Mouse (Mus musculus) left cerebral cortex, postnatal 36 days (tissue): ENCODE measurements around the gene Pla2g15. TPM values are rescaled to one million over a fixed set of nuclear protein-coding genes. Genes with fewer than 3 reads are reported as not detected.
A peak's percentile ranks its signal among the peaks of the same experiment; 100 is the strongest.
"Not testable (repeated sequence)": the region's sequence is repeated elsewhere in the genome, so short reads cannot be mapped to it uniquely, and the experiment has no call there.

Source experiments
- DNase-seq, 2 experiments: peaks; one replicate each; pipeline ENCODE4 v3.0.0; 2021 to 2022; ENCODE audit warnings: low spot score in 2 of 2, mixed read lengths in 1 of 2
- intact Hi-C: fragments of 180-260 bp; cut with DNase I; formaldehyde crosslinking; loops from one replicate; pipeline ENCODE4 v1.15.1; 2025
- total RNA-seq, 2 experiments: library from RNA; stranded (reverse); gene quantifications; 2 replicates each; pipeline ENCODE4 v1.2.3; 2021

Pla2g15 gene
- total RNA-seq, 2 experiments from 2014 or later: 25.9 to 26.3 TPM

- intact Hi-C loops: no loop called here
- DNase-seq: no peak
Measured at GRCm38 (mm10) chr8:106163251-106163650, 13.1 kb downstream of the Pla2g15 start.

GRCm38 (mm10) chr8:106165460-106165859, 15.3 kb downstream of the Pla2g15 start:
- intact Hi-C loops: loop anchor here (5.0 kb wide), 1 partner anchor 47 kb away; the partner anchor contains the start of genes Prmt7 and Slc7a6os
- peak; percentile 64 to 74 for DNase-seq

GRCm38 (mm10) chr8:106168356-106169016, 18.3 kb downstream of the Pla2g15 start, which contains the start of gene Slc7a6:
Gene Slc7a6, plus strand, starts transcription at chr8:106168857.
- DNase-seq: peak; percentile 89 to 92
- intact Hi-C loops: loop anchor here (2.0 to 5.0 kb wide), 2 partner anchors 26 to 44 kb away; partner anchors contain the start of genes Prmt7 and Slc7a6os

- peak; percentile 40 to 86 for DNase-seq
- intact Hi-C loops: loop anchor here (2.0 to 5.0 kb wide), 2 partner anchors 26 to 43 kb away; partner anchors contain the start of genes Prmt7 and Slc7a6os
Measured at GRCm38 (mm10) chr8:106169017-106169933, 19.1 kb downstream of the Pla2g15 start.

- intact Hi-C loops: loop anchor here (2.0 to 5.0 kb wide), 2 partner anchors 25 to 42 kb away; partner anchors contain the start of genes Prmt7 and Slc7a6os
- DNase-seq: no peak
Measured at GRCm38 (mm10) chr8:106169934-106170480, 19.8 kb downstream of the Pla2g15 start.

- DNase-seq: no peak
- intact Hi-C loops: no loop called here
Measured at GRCm38 (mm10) chr8:106173566-106173965, 23.4 kb downstream of the Pla2g15 start.

- DNase-seq: no peak
- intact Hi-C loops: no loop called here
Measured at GRCm38 (mm10) chr8:106176891-106177290, 26.7 kb downstream of the Pla2g15 start.

- DNase-seq: no peak
- intact Hi-C loops: no loop called here
Measured at GRCm38 (mm10) chr8:106177594-106177993, 27.4 kb downstream of the Pla2g15 start.

- no peak for DNase-seq
- intact Hi-C loops: no loop called here
Measured at GRCm38 (mm10) chr8:106178428-106178827, 28.2 kb downstream of the Pla2g15 start.

- intact Hi-C loops: no loop called here
- peak in 1 of 2 experiments; percentile 36 for DNase-seq
Measured at GRCm38 (mm10) chr8:106185628-106186270, 35.5 kb downstream of the Pla2g15 start.

- intact Hi-C loops: no loop called here
- no peak for DNase-seq
Measured at GRCm38 (mm10) chr8:106186394-106186793, 36.2 kb downstream of the Pla2g15 start.

GRCm38 (mm10) chr8:106189162-106189561, 39.0 kb downstream of the Pla2g15 start:
- intact Hi-C loops: no loop called here
- DNase-seq: no peak

GRCm38 (mm10) chr8:106191639-106192038, 41.4 kb downstream of the Pla2g15 start:
- intact Hi-C loops: no loop called here
- no peak for DNase-seq

- no peak for DNase-seq
- intact Hi-C loops: no loop called here
Measured at GRCm38 (mm10) chr8:106193162-106193561, 43.0 kb downstream of the Pla2g15 start.

GRCm38 (mm10) chr8:106194062-106194461, 43.9 kb downstream of the Pla2g15 start:
- intact Hi-C loops: loop anchor here (2.0 kb wide), 1 partner anchor 25 kb away; the partner anchor contains the start of gene Slc7a6
- no peak for DNase-seq

GRCm38 (mm10) chr8:106198741-106199140, 48.5 kb downstream of the Pla2g15 start:
- intact Hi-C loops: no loop called here
- no peak for DNase-seq

- intact Hi-C loops: not testable (repeated sequence)
Measured at GRCm38 (mm10) chr8:106199596-106199995, 49.4 kb downstream of the Pla2g15 start.

GRCm38 (mm10) chr8:106210035-106210731, 60.0 kb downstream of the Pla2g15 start:
- intact Hi-C loops: loop anchor here (2.0 to 5.0 kb wide), 2 partner anchors 43 to 127 kb away; partner anchors contain the start of genes Slc7a6 and Smpd3
- DNase-seq: no peak

More at GRCm38 (mm10) chr8:106199596-106199995, 49.4 kb downstream of the Pla2g15 start:
- not testable (repeated sequence) for DNase-seq
